Mouse (Mus musculus): ENCODE results near the gene Hs1bp3. TPM values are rescaled to one million over a fixed set of nuclear protein-coding genes. Genes with fewer than 3 reads are reported as not detected.

The Hs1bp3 gene
- 10.9 and 11.6 TPM in 2 replicates for polyA plus RNA-seq (2016; fragmentation: Nextera tagmentation; extraction: Ambion mirVana)

GRCm38 (mm10) chr12:8313270-8313771, at the start of gene Hs1bp3:
TSS of gene Hs1bp3 (plus strand) at chr12:8313432.
- Histone ChIP-seq H3K9ac (peak within 1 kb of the TSS; percentile 71), H3K4me1 (peaks cover 19% of the 10 kb centered on the region), H3K4me3 (peak within 1 kb of the TSS; percentile 57), H3K9me3 (no peaks in the 10 kb centered on the region), H3K27ac (no peak within 1 kb of the TSS), H3K27me3 (replicated peaks) (peaks cover 15% of the 10 kb centered on the region), H3K4me2 (replicated peaks) (peak within 1 kb of the TSS; percentile 81), H3K36me3 (peaks cover 3% of the 10 kb centered on the region; the same call in 1 of the 2 replicates)
- WGBS, result under 1% methylated on average over 38 of the region's 38 CpGs
- ATAC-seq (ENCODE audit: low FRiP score, low read depth), result peak; percentile 81

DNA sequence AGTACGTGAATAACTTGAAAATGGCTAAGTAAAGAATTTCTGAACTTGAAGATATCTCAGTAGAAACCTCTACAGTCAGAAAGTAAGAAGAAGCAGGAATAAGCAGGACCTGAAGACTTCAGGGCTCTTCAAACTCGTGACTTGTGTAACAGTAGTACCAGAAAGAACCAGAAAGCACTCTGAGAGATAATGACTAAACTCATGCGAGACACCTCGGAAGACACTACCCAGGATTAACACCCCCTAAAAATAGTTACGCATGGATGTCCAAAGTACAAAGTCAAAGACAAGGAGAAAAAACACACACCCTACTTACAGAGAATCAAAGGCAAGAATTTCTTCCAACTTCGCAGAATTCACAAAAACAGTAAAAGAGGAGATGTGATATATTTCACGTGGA, 46.9 kb upstream of the Hs1bp3 start:
- no peak for ATAC-seq (ENCODE audit: low FRiP score, low read depth)

GRCm38 (mm10) chr12:8269627-8270026, 43.6 kb upstream of the Hs1bp3 start:
- H3K9me3 ChIP-seq, result no peaks in the 10 kb centered on the region

More for the DNA sequence above, 46.9 kb upstream of the Hs1bp3 start:
- Histone ChIP-seq H3K27ac (no peak overlapping the region), H3K9ac (no peak overlapping the region), H3K27me3 (replicated peaks) (no peaks in the 10 kb centered on the region), H3K4me1 (no peaks in the 10 kb centered on the region), H3K4me3 (no peak overlapping the region), H3K4me2 (replicated peaks) (no peak overlapping the region), H3K36me3 (no peaks in the 10 kb centered on the region), H3K9me3 (no peaks in the 10 kb centered on the region)
- 95% methylated on average over 7 of the region's 7 CpGs for WGBS

DNA sequence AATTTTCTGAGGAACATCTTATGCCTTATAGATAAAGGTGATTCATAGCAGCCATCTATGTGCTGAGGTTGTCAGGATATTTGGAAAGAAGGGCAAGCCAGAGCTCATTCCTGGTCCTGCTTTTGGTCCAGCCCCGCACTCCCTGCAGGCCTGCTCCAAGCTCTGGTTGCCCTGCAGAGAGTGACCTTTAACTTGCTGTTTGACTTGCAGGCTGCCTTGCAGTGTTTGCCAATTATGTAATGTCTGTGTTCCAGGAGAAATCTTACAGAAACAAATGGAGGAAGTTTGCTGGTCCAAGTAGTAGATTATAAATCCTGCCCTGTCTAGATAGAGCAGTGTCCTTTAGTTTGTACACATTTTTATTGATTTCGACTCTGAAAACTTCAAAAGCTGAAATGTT, 41.8 kb upstream of the Hs1bp3 start:
- Histone ChIP-seq H3K4me3 (no peak overlapping the region), H3K27me3 (replicated peaks) (no peaks in the 10 kb centered on the region), H3K27ac (no peak overlapping the region), H3K36me3 (no peaks in the 10 kb centered on the region), H3K9ac (no peak overlapping the region), H3K9me3 (no peaks in the 10 kb centered on the region), H3K4me1 (no peaks in the 10 kb centered on the region), H3K4me2 (replicated peaks) (no peak overlapping the region)
- no peak for ATAC-seq (ENCODE audit: low FRiP score, low read depth)
- 91% methylated on average over 2 of the region's 2 CpGs for WGBS

More at GRCm38 (mm10) chr12:8269627-8270026, 43.6 kb upstream of the Hs1bp3 start:
- no peaks in the 10 kb centered on the region for H3K36me3 ChIP-seq
- no peaks in the 10 kb centered on the region for H3K27me3 ChIP-seq (replicated peaks)
- H3K4me2 ChIP-seq (replicated peaks), result no peak overlapping the region
- ATAC-seq (ENCODE audit: low FRiP score, low read depth), result no peak
- H3K4me3 ChIP-seq, result no peak overlapping the region
- no peak overlapping the region for H3K9ac ChIP-seq
- H3K4me1 ChIP-seq, result no peaks in the 10 kb centered on the region
- H3K27ac ChIP-seq, result no peak overlapping the region
- WGBS, result 96% methylated on average over 11 of the region's 11 CpGs

DNA sequence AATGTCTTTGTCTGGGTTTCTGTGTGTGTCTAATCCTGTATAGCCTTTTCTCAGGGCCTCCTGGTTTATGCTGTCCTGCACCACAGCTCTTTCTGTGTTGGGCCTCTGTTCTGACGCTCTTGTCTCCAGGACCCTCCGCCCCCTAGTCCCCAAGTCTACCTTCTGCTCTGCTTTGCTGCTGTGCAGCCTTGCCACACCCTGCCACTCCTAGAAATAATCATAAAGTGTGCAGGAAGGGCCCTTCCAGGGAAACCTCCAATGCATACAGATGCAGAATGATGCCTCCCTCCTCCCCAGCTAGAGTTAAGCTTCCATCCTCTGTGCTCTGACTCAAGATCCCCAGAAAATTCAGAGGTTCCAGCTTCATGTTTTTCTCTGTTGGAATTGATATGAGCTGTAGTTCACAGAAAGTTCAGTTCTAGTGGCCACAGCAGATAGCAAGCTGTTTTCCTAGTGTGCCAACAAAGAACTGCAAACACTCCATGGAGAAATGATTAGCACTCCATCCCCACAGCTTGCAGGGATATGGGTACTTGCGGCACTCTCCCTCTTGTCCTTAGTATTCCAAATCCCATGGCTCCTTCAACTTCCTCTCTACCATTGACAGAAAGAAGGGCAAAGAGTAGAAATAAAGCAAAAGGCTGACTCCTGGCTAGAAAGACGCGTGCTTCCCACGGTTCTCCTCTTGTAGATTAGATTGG, 39.6 kb upstream of the Hs1bp3 start:
- H3K4me3 ChIP-seq, result no peak overlapping the region

DNA sequence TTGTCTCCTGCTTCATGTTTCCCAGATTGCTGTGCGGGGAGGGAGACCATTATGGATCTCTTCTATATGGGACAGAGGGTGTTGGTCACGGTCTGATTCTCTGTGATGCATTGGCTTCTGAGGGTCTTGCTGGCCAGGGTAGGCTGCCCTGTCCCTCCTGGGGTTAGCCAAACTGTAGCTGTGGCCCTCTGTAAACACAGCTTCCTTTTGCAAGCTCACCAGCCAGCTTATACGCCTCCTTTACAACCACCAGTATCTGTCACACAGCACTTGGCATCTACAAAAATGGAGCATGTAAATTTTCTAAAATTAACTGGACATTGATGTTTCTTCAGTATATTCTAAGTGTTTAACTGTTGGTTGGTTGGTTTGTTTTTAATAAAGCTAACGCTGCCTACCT, 37.8 kb upstream of the Hs1bp3 start:
- Histone ChIP-seq H3K9ac (no peak overlapping the region), H3K27ac (no peak overlapping the region), H3K4me3 (no peak overlapping the region), H3K27me3 (replicated peaks) (no peaks in the 10 kb centered on the region), H3K4me2 (replicated peaks) (no peak overlapping the region), H3K9me3 (no peaks in the 10 kb centered on the region), H3K36me3 (no peaks in the 10 kb centered on the region), H3K4me1 (no peaks in the 10 kb centered on the region)
- WGBS, result 80% methylated on average over 4 of the region's 4 CpGs
- ATAC-seq (ENCODE audit: low FRiP score, low read depth), result no peak

More for the DNA sequence above, 39.6 kb upstream of the Hs1bp3 start:
- no peak overlapping the region for H3K9ac ChIP-seq
- ATAC-seq (ENCODE audit: low FRiP score, low read depth), result no peak
- H3K4me2 ChIP-seq (replicated peaks), result no peak overlapping the region
- WGBS, result 95% methylated on average over 6 of the region's 6 CpGs
- no peaks in the 10 kb centered on the region for H3K27me3 ChIP-seq (replicated peaks)
- no peaks in the 10 kb centered on the region for H3K36me3 ChIP-seq
- no peak overlapping the region for H3K27ac ChIP-seq
- H3K9me3 ChIP-seq, result no peaks in the 10 kb centered on the region
- H3K4me1 ChIP-seq, result no peaks in the 10 kb centered on the region

GRCm38 (mm10) chr12:8281225-8282017, 31.8 kb upstream of the Hs1bp3 start:
- Histone ChIP-seq H3K9me3 (no peaks in the 10 kb centered on the region), H3K27ac (no peak overlapping the region), H3K4me3 (no peak overlapping the region), H3K9ac (no peak overlapping the region), H3K27me3 (replicated peaks) (no peaks in the 10 kb centered on the region), H3K36me3 (peaks cover 7% of the 10 kb centered on the region), H3K4me1 (no peaks in the 10 kb centered on the region), H3K4me2 (replicated peaks) (no peak overlapping the region)
- WGBS, result 86% methylated on average over 15 of the region's 15 CpGs
- no peak for ATAC-seq (ENCODE audit: low FRiP score, low read depth)

DNA sequence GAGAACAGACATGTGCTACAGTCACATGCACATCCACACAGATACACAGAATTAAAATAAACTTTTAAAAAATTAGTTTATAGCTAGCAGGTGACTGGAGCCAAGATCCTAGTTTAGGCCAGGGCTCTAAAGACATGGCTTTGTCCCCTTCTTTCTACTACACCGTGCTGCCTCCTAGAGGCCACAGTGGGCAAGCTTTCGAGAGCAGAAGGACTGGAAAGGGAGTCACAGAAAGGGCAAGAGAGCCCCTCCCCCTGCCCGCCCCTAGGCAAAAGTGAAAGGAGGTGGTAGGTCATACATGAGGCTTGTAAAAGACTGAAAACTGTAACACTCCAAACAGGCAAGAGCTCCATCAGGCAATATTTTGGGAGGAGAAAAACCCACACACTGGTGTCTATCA, 25.3 kb upstream of the Hs1bp3 start:
- Histone ChIP-seq H3K4me2 (replicated peaks) (no peak overlapping the region), H3K36me3 (no peaks in the 10 kb centered on the region; the same call in 1 of the 2 replicates), H3K9me3 (no peaks in the 10 kb centered on the region), H3K9ac (no peak overlapping the region), H3K4me3 (no peak overlapping the region), H3K4me1 (no peaks in the 10 kb centered on the region; the same call in 1 of the 2 replicates), H3K27ac (no peak overlapping the region), H3K27me3 (replicated peaks) (no peaks in the 10 kb centered on the region)
- 61% methylated on average over 3 of the region's 3 CpGs for WGBS
- no peak for ATAC-seq (ENCODE audit: low FRiP score, low read depth)

GRCm38 (mm10) chr12:8289099-8289498, 24.1 kb upstream of the Hs1bp3 start:
- ATAC-seq (ENCODE audit: low FRiP score, low read depth), result no peak
- 86% methylated on average over 6 of the region's 6 CpGs for WGBS
- no peak overlapping the region for H3K4me3 ChIP-seq
- H3K4me2 ChIP-seq (replicated peaks), result no peak overlapping the region
- no peak overlapping the region for H3K27ac ChIP-seq
- no peaks in the 10 kb centered on the region for H3K9me3 ChIP-seq
- no peak overlapping the region for H3K9ac ChIP-seq
- H3K4me1 ChIP-seq, result no peaks in the 10 kb centered on the region; the same call in 1 of the 2 replicates
- H3K36me3 ChIP-seq, result no peaks in the 10 kb centered on the region; the same call in 1 of the 2 replicates
- no peaks in the 10 kb centered on the region for H3K27me3 ChIP-seq (replicated peaks)

DNA sequence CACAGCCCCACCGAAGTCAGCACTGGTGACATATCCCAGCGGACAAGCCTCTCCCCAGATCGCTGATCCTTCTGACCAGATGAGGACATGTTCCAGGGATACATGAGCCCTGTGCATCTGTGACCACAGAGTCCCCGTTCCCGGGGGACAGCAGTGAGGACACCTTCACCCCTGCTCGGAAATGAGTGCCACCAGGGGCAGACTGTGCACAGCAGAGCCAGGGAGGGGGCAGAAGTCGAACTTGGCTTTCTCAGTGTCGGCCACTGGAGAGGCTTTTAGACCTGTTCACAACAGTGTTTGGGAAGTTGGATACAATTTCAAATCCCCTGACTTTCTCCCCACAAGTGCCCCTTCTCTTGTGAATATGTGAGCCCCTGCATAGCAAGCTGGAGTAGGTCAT, 23.7 kb upstream of the Hs1bp3 start:
- ATAC-seq (ENCODE audit: low FRiP score, low read depth), result no peak
- H3K9ac ChIP-seq, result no peak overlapping the region
- H3K4me2 ChIP-seq (replicated peaks), result no peak overlapping the region
- WGBS, result 91% methylated on average over 8 of the region's 8 CpGs
- H3K4me1 ChIP-seq, result no peaks in the 10 kb centered on the region; the same call in 1 of the 2 replicates
- peaks cover under 1% of the 10 kb centered on the region; the same call in 1 of the 2 replicates for H3K27me3 ChIP-seq (replicated peaks)
- H3K27ac ChIP-seq, result no peak overlapping the region
- H3K4me3 ChIP-seq, result no peak overlapping the region
- no peaks in the 10 kb centered on the region; the same call in 1 of the 2 replicates for H3K36me3 ChIP-seq
- no peaks in the 10 kb centered on the region for H3K9me3 ChIP-seq

- no peak for ATAC-seq (ENCODE audit: low FRiP score, low read depth)
- Histone ChIP-seq H3K9ac (no peak overlapping the region), H3K27me3 (replicated peaks) (peaks cover 11% of the 10 kb centered on the region; the same call in 1 of the 2 replicates), H3K4me2 (replicated peaks) (no peak overlapping the region), H3K27ac (no peak overlapping the region), H3K4me1 (no peaks in the 10 kb centered on the region; the same call in 1 of the 2 replicates), H3K9me3 (no peaks in the 10 kb centered on the region), H3K36me3 (no peaks in the 10 kb centered on the region), H3K4me3 (no peak overlapping the region)
- 66% methylated on average over 15 of the region's 15 CpGs for WGBS
Observed at GRCm38 (mm10) chr12:8291157-8291853, 21.9 kb upstream of the Hs1bp3 start.
